Mouse (Mus musculus) CH12.LX (cell line): ENCODE data around the gene Rras. TPM values are rescaled to one million over a fixed set of nuclear protein-coding genes. Genes with fewer than 3 reads are reported as not detected.

Experiments
- DNase-seq: peaks from one replicate; pipeline ENCODE4 v3.0.0-alpha.2; 2013; ENCODE audit errors: extremely low read depth
- H3K27ac ChIP-seq: 2 replicates; pipeline ENCODE4 v1.5.1; 2012; ENCODE audit warnings: low read depth, mild to moderate bottlenecking, control low read depth, moderate library complexity; ENCODE audit not compliant: insufficient read depth
- H3K27me3 ChIP-seq: replicated peaks from 2 replicates; pipeline ENCODE3; 2012; ENCODE audit warnings: inconsistent platforms
- H3K36me3 ChIP-seq, 2 experiments: replicated peaks in 1 of 2; 2 replicates each; pipeline versions ENCODE3 to v1.6.1; 2012; ENCODE audit warnings: inconsistent platforms in 1 of 2, low read length in 1 of 2, mild to moderate bottlenecking in 1 of 2, mixed read lengths in 1 of 2, moderate library complexity in 1 of 2; ENCODE audit not compliant: control insufficient read depth in 1 of 2, insufficient read depth in 1 of 2
- H3K4me1 ChIP-seq, 2 experiments: 2 replicates each; pipeline ENCODE4 v1.6.1; 2012; ENCODE audit warnings: inconsistent platforms in 1 of 2, moderate library complexity in 1 of 2; ENCODE audit not compliant: insufficient read depth in 2 of 2, control insufficient read depth in 1 of 2
- H3K4me2 ChIP-seq: 2 replicates; pipeline ENCODE4 v1.6.1; 2012; ENCODE audit warnings: low read depth, mild to moderate bottlenecking, control low read depth; ENCODE audit not compliant: poor library complexity, insufficient read depth, severe bottlenecking
- H3K4me3 ChIP-seq, 3 experiments: fragments of 150-350 bp in 1 of 3; sonication (generic) in 1 of 3; replicated peaks in 1 of 3; 2 replicates each; pipeline versions ENCODE3 to v1.5.1; 2011 to 2012; ENCODE audit warnings: low read depth in 2 of 3, low read length in 2 of 3, mild to moderate bottlenecking in 2 of 3, moderate library complexity in 2 of 3, control low read depth in 1 of 3, improper control_type of control experiment in 1 of 3, inconsistent platforms in 1 of 3, mixed read lengths in 1 of 3; ENCODE audit not compliant: poor library complexity in 1 of 3
- H3K79me2 ChIP-seq: replicated peaks from 2 replicates; pipeline ENCODE4 v1.6.1; 2012; ENCODE audit warnings: mild to moderate bottlenecking, moderate library complexity; ENCODE audit not compliant: control insufficient read depth, poor library complexity, insufficient read depth, severe bottlenecking; ENCODE audit errors: extremely low read depth
- H3K9ac ChIP-seq: 2 replicates; pipeline ENCODE4 v1.6.1; 2012; ENCODE audit warnings: low read depth, mild to moderate bottlenecking, control low read depth, moderate library complexity; ENCODE audit not compliant: insufficient read depth
- H3K9me3 ChIP-seq: replicated peaks from 2 replicates; pipeline ENCODE3; 2012; ENCODE audit warnings: low read length, inconsistent platforms, mixed read lengths
- BHLHE40 ChIP-seq: IDR thresholded peaks from 2 replicates; pipeline ENCODE4 v1.6.1; 2011; ENCODE audit warnings: mild to moderate bottlenecking, low read depth, low read length, improper control_type of control experiment
- CHD1 ChIP-seq: IDR thresholded peaks from 2 replicates; pipeline ENCODE4 v1.6.1; 2012; ENCODE audit warnings: low read depth, low read length, improper control_type of control experiment, inconsistent platforms
- E2F4 ChIP-seq: IDR thresholded peaks from 2 replicates; pipeline ENCODE4 v1.6.1; 2011; ENCODE audit warnings: low read depth, low read length, improper control_type of control experiment; ENCODE audit not compliant: insufficient replicate concordance
- ELF1 ChIP-seq: IDR thresholded peaks from 2 replicates; pipeline ENCODE4 v1.6.1; 2014; ENCODE audit warnings: low read depth, mild to moderate bottlenecking, inconsistent platforms, low read length, improper control_type of control experiment
- EP300 ChIP-seq: IDR thresholded peaks from 2 replicates; pipeline ENCODE4 v1.6.1; 2011; ENCODE audit warnings: low read length, improper control_type of control experiment
- GABPA ChIP-seq: IDR thresholded peaks from 2 replicates; pipeline ENCODE4 v1.6.1; 2012; ENCODE audit warnings: low read depth, low read length, improper control_type of control experiment, inconsistent platforms; ENCODE audit not compliant: insufficient replicate concordance
- IRF4 ChIP-seq: IDR thresholded peaks from 2 replicates; pipeline ENCODE4 v1.6.1; 2014; ENCODE audit warnings: low read depth, mild to moderate bottlenecking, inconsistent platforms, low read length, improper control_type of control experiment
- JUN ChIP-seq: IDR thresholded peaks from 2 replicates; pipeline ENCODE4 v1.6.1; 2011; ENCODE audit warnings: low read depth, mild to moderate bottlenecking, low read length, improper control_type of control experiment, moderate library complexity; ENCODE audit not compliant: insufficient read depth
- MAX ChIP-seq: IDR thresholded peaks from 2 replicates; pipeline ENCODE4 v1.6.1; 2011; ENCODE audit warnings: low read length, improper control_type of control experiment
- MXI1 ChIP-seq: IDR thresholded peaks from 2 replicates; pipeline ENCODE4 v1.6.1; 2011; ENCODE audit warnings: mild to moderate bottlenecking, low read depth, low read length, improper control_type of control experiment
- MYC ChIP-seq: IDR thresholded peaks from 2 replicates; pipeline ENCODE4 v1.6.1; 2011; ENCODE audit warnings: low read depth, mild to moderate bottlenecking, improper control_type of control experiment, low read length
- NELFE ChIP-seq: IDR thresholded peaks from 2 replicates; pipeline ENCODE4 v1.6.1; 2011; ENCODE audit warnings: low read depth, low read length, improper control_type of control experiment
- PAX5 ChIP-seq: IDR thresholded peaks from 2 replicates; pipeline ENCODE4 v1.6.1; 2012; ENCODE audit warnings: low read length, inconsistent platforms, mixed read lengths
- POLR2A ChIP-seq: IDR thresholded peaks from 2 replicates; pipeline ENCODE4 v1.6.1; 2011; ENCODE audit warnings: low read depth, mild to moderate bottlenecking, improper control_type of control experiment, low read length
- RAD21 ChIP-seq: IDR thresholded peaks from 2 replicates; pipeline ENCODE4 v1.6.1; 2011; ENCODE audit warnings: low read depth, mild to moderate bottlenecking, low read length, improper control_type of control experiment, moderate library complexity
- RCOR1 ChIP-seq: conservative IDR thresholded peaks from 2 replicates; pipeline ENCODE4 v1.6.1; 2012; ENCODE audit warnings: low read depth, mild to moderate bottlenecking, inconsistent platforms, low read length, improper control_type of control experiment
- SIN3A ChIP-seq: IDR thresholded peaks from 2 replicates; pipeline ENCODE4 v1.6.1; 2012; ENCODE audit warnings: low read length, improper control_type of control experiment, inconsistent platforms
- SMC3 ChIP-seq: IDR thresholded peaks from 2 replicates; pipeline ENCODE4 v1.6.1; 2011; ENCODE audit warnings: low read depth, low read length, improper control_type of control experiment
- TCF12 ChIP-seq: IDR thresholded peaks from 2 replicates; pipeline ENCODE4 v1.6.1; 2014; ENCODE audit warnings: low read depth, mild to moderate bottlenecking, inconsistent platforms, low read length, improper control_type of control experiment
- UBTF ChIP-seq: IDR thresholded peaks from 2 replicates; pipeline ENCODE4 v1.6.1; 2012; ENCODE audit warnings: low read depth, mild to moderate bottlenecking, inconsistent platforms, low read length, improper control_type of control experiment, moderate library complexity
- USF1 ChIP-seq: IDR thresholded peaks from 2 replicates; pipeline ENCODE4 v1.6.1; 2014; ENCODE audit warnings: low read depth, mild to moderate bottlenecking, inconsistent platforms, low read length, improper control_type of control experiment
- ZC3H11A ChIP-seq: IDR thresholded peaks from 2 replicates; pipeline ENCODE4 v1.6.1; 2012; ENCODE audit warnings: low read depth, mild to moderate bottlenecking, inconsistent platforms, low read length, improper control_type of control experiment
- ZMIZ1 ChIP-seq: IDR thresholded peaks from 2 replicates; pipeline ENCODE4 v1.6.1; 2012; ENCODE audit warnings: low read depth, mild to moderate bottlenecking, inconsistent platforms, low read length, improper control_type of control experiment
- ZNF384 ChIP-seq: IDR thresholded peaks from 2 replicates; pipeline ENCODE4 v1.6.1; 2012; ENCODE audit warnings: low read depth, low read length, improper control_type of control experiment, inconsistent platforms
- dilution Hi-C: fragments of 300-500 bp; cut with MboI; formaldehyde crosslinking; loops from 2 replicates; pipeline ENCODE4 v1.14.3; 2020; ENCODE audit warnings: low sequenced_read_pairs; ENCODE audit not compliant: extremely low pct_unique_long_range_greater_than_20kb, extremely low pct_ligation_motif_present
- in situ Hi-C: fragments of 300-500 bp; cut with MboI; formaldehyde crosslinking; loops from 3 replicates; pipeline ENCODE4 v1.14.3; 2019; ENCODE audit warnings: low sequenced_read_pairs, low pct_ligation_motif_present, low pct_unique_long_range_greater_than_20kb, mixed read lengths
- polyA plus RNA-seq: library from polyadenylated mRNA; unstranded; fragments of >175 nt; gene quantifications from 2 replicates; pipeline ENCODE4 v1.2.1, GENCODE M21; 2012; ENCODE audit warnings: low read depth; ENCODE audit not compliant: insufficient read length
- total RNA-seq, 2 experiments: library from RNA; depleted of rRNA; stranded (reverse); fragments of 300-350 nt in 1 of 2; fragments of >200 nt in 1 of 2; gene quantifications; 2 replicates each; pipeline ENCODE4 v1.2.3; 2012 to 2014

Gene Rras
- total and polyA plus RNA-seq, 3 experiments, result 7.2 to 19.8 (median 10.6) TPM

- H3K9ac ChIP-seq, result no peak overlapping the region; the same call in 1 of the 2 replicates
- TF ChIP-seq SIN3A (no peak), JUN (no peak), ZMIZ1 (no peak), SMC3 (no peak), PAX5 (no peak), IRF4 (no peak), MXI1 (no peak), TCF12 (no peak), MAX (no peak), USF1 (no peak), ZC3H11A (no peak), RCOR1 (no peak), EP300 (no peak), ELF1 (no peak), RAD21 (no peak), CHD1 (no peak), GABPA (no peak)
- in situ Hi-C loops, result no loop called here
Measured at GRCm38 (mm10) chr7:44971142-44971541, 46.6 kb upstream of the Rras start.

GRCm38 (mm10) chr7:44973415-44974130, 44.2 kb upstream of the Rras start:
- no peak overlapping the region for H3K9ac ChIP-seq
- in situ Hi-C loops, result no loop called here
- TF ChIP-seq PAX5 (no peak), TCF12 (no peak), RAD21 (no peak), UBTF (no peak), MYC (no peak), RCOR1 (no peak), ZNF384 (no peak), USF1 (no peak), EP300 (no peak), NELFE (no peak), POLR2A (no peak), ELF1 (no peak), BHLHE40 (no peak), E2F4 (no peak)
- H3K27ac ChIP-seq, result no peak overlapping the region
- no peaks in the 10 kb centered on the region for H3K9me3 ChIP-seq
- H3K79me2 ChIP-seq, result no peaks in the 10 kb centered on the region
- no peaks in the 10 kb centered on the region for H3K27me3 ChIP-seq
- H3K4me2 ChIP-seq, result no peak overlapping the region
- peaks cover 7 to 25% of the 10 kb centered on the region in 2 experiments; a peak in 3 of 4 replicates for H3K4me1 ChIP-seq
- DNase-seq, result no peak
- H3K36me3 ChIP-seq, result peaks cover 21 to 45% of the 10 kb centered on the region in 2 experiments
- dilution Hi-C loops, result no loop called here
- H3K4me3 ChIP-seq, result peak overlapping the region; percentile 5 to 55 (median 49)

More at GRCm38 (mm10) chr7:44971142-44971541, 46.6 kb upstream of the Rras start:
- no peak for DNase-seq
- no peak overlapping the region for H3K27ac ChIP-seq
- H3K27me3 ChIP-seq, result no peaks in the 10 kb centered on the region
- H3K4me2 ChIP-seq, result peak overlapping the region; percentile 71
- H3K36me3 ChIP-seq, result peaks cover 1 to 32% of the 10 kb centered on the region in 2 experiments
- H3K79me2 ChIP-seq, result no peaks in the 10 kb centered on the region
- H3K9me3 ChIP-seq, result no peaks in the 10 kb centered on the region
- H3K4me1 ChIP-seq, result peaks cover 7 to 25% of the 10 kb centered on the region in 2 experiments; a peak in 3 of 4 replicates
- peak overlapping the region in 1 of 3 experiments; percentile 56 for H3K4me3 ChIP-seq
- dilution Hi-C loops, result no loop called here
